Mouse (Mus musculus): Measurements from ENCODE around the gene Nhsl1.

GRCm38 (mm10) chr10:18329096-18330038 is 10.6 kb downstream of the Nhsl1 start:
- TF ChIP-seq POLR2A (IDR thresholded peaks at IDR 0.05; ENCODE audit: extremely low read depth, insufficient read depth, low read length) (no peak), CTCF (IDR thresholded peaks at IDR 0.05; ENCODE audit: extremely low read depth, insufficient read depth, low read length) (no peak)

Data from cortical plate, adult 2 months (tissue).